Mouse (Mus musculus) CH12.LX (cell line): ENCODE measurements around the gene Inpp5b.

Source experiments
- CTCF ChIP-seq, 2 experiments: IDR thresholded peaks in 1 of 2; conservative IDR thresholded peaks in 1 of 2; 2 replicates each; pipeline ENCODE4 v1.5.1; 2011 to 2012; ENCODE audit warnings: low read depth in 2 of 2, low read length in 2 of 2, improper control_type of control experiment in 1 of 2, inconsistent platforms in 1 of 2, mild to moderate bottlenecking in 1 of 2, moderate library complexity in 1 of 2
- KAT2A ChIP-seq: IDR thresholded peaks from 2 replicates; pipeline ENCODE4 v1.6.1; 2012; ENCODE audit warnings: low read length, improper control_type of control experiment, inconsistent platforms; ENCODE audit not compliant: insufficient replicate concordance
- MAX ChIP-seq: IDR thresholded peaks from 2 replicates; pipeline ENCODE4 v1.6.1; 2011; ENCODE audit warnings: low read length, improper control_type of control experiment
- MAZ ChIP-seq: IDR thresholded peaks from 2 replicates; pipeline ENCODE4 v1.6.1; 2012; ENCODE audit warnings: low read depth, mild to moderate bottlenecking, inconsistent platforms, low read length, improper control_type of control experiment, moderate library complexity
- NELFE ChIP-seq: IDR thresholded peaks from 2 replicates; pipeline ENCODE4 v1.6.1; 2011; ENCODE audit warnings: low read depth, low read length, improper control_type of control experiment
- POLR2A ChIP-seq: IDR thresholded peaks from 2 replicates; pipeline ENCODE4 v1.6.1; 2011; ENCODE audit warnings: low read depth, mild to moderate bottlenecking, improper control_type of control experiment, low read length
- RCOR1 ChIP-seq: conservative IDR thresholded peaks from 2 replicates; pipeline ENCODE4 v1.6.1; 2012; ENCODE audit warnings: low read depth, mild to moderate bottlenecking, inconsistent platforms, low read length, improper control_type of control experiment
- TBP ChIP-seq: conservative IDR thresholded peaks from 2 replicates; pipeline ENCODE4 v1.6.1; 2011; ENCODE audit warnings: low read depth, low read length, improper control_type of control experiment
- TCF12 ChIP-seq: IDR thresholded peaks from 2 replicates; pipeline ENCODE4 v1.6.1; 2014; ENCODE audit warnings: low read depth, mild to moderate bottlenecking, inconsistent platforms, low read length, improper control_type of control experiment
- UBTF ChIP-seq: IDR thresholded peaks from 2 replicates; pipeline ENCODE4 v1.6.1; 2012; ENCODE audit warnings: low read depth, mild to moderate bottlenecking, inconsistent platforms, low read length, improper control_type of control experiment, moderate library complexity

- TF ChIP-seq CTCF (conservative IDR thresholded peaks at IDR 0.05 in 1 of 2, IDR thresholded peaks at IDR 0.05 in 1 of 2; ENCODE audit: low read depth in 2 of 2, low read length in 2 of 2) = no peak
- no peak for TF ChIP-seq RCOR1
- TF ChIP-seq MAX = no peak
- TF ChIP-seq POLR2A = peak; percentile 50; the same call in 1 of the 2 replicates
- no peak for TF ChIP-seq TCF12
- no peak for TF ChIP-seq NELFE
- TF ChIP-seq TBP = peak; percentile 41; the same call in 1 of the 2 replicates
- no peak for TF ChIP-seq KAT2A
- TF ChIP-seq MAZ = no peak
- no peak for TF ChIP-seq UBTF
These were observed 1.2 kb downstream of the Inpp5b start for GRCm38 (mm10) chr4:124742839-124743238.
